Mouse (Mus musculus): Measurements from ENCODE around the gene Atp1a2.

Gene Atp1a2

DNA sequence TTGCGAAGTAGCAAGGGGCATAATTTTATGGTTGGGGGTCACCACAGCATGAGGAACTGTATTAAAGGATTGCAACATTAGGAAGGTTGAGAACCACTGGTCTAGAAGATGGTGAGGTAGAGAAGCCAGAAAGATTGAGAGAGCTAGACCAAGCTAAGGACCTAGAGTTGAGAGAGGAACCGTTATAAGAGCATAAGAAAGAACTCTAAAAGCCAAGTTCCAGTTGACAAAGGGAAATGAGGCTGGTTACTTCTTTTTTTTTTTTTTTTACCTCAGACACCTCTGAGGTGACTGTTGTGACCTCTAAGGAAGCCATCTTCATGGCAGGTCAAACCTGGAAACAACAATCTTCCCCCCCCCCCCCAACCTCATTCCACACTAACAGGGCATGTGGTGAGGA lies 7.3 kb upstream of the Atp1a2 start:
- no peak for DNase-seq (ENCODE audit: low spot score in 2 of 2)

- DNase-seq (ENCODE audit: low spot score in 2 of 2): no peak
Observed at GRCm38 (mm10) chr1:172304443-172304842, 6.6 kb upstream of the Atp1a2 start.

DNA sequence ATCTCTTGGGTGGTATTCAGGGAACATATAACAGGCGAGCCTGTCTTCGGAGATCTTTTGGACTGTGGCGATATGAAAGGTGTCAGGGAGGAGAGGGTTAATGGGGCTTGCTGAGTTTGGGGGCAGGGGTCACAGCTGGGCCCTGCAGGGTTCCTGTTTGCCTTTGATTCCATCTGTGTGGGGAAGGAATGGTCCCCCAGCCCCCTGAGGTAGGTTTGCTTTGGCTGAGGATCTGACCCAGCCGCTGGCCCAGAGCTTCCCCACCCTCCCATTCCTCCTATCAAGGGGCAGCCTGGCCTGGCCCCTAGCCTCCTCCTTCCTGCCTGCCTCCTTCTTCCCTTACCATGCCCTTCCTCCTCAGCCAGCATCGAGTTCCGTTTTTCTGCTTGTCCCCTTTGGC lies 5.0 kb upstream of the Atp1a2 start:
- no peak for DNase-seq (ENCODE audit: low spot score in 2 of 2)

DNA sequence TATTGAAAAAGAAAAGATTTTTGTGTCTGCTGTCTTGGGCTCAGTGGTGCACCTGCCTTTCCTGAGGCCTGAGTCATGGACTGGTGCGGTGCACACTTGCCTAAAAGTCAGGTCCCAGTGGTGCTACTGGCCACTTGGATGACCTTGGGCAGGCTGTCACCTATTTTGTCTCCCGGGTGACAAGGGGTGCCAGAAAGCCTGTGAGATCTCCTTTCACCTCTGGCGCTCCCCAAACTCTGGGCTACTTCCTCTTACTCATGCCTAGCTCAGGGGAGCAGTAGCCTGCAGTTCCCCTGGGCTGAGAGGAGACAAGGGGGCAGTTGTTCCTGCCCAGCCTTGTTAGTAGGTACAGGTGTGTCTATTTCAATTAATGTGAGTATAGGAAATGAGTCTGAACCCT lies 4.4 kb upstream of the Atp1a2 start:
- DNase-seq (ENCODE audit: low spot score in 2 of 2): no peak

DNA sequence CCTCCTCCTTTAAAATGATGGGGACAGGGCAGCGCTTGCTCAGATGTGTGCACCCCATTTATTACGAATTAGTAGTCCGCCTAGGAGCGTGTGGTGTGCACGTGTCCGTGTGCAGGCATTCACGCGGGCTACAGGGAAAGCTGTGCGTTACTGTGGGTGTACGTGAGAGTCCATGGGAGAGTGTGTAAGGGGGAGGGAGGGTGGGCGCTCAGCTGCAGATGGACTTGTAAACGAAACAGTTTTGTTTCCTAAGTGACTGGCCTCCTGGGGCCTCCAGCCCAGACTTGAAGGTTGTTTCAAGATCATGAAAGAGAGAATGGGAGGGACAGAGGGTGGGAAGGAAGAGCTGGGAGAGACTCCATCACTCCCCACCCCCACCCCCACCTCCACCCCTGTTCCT lies 3.3 kb upstream of the Atp1a2 start:
- no peak for DNase-seq (ENCODE audit: low spot score in 2 of 2)

- no peak for DNase-seq (ENCODE audit: low spot score in 2 of 2)
Observed at GRCm38 (mm10) chr1:172300247-172300646, 2.4 kb upstream of the Atp1a2 start.

DNA sequence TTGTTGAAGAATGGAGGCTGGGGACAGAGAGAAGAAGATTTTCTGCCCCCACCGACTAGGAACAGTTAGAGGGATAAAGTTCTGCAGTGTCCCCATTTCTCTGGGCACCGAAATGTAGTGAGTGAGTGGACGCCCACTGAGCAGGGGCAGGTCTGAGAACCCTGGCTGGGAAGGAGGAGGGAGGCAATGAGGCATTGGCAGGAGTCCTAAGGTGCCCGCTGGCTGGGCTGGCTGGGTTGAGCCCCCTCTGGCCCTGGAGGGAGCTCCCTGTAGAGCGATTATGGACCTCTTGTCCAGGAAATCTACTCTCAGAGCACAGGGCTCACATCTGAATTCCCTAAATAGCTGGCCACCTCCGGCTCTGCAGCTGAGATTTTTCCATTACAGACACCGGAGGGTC lies 1.7 kb upstream of the Atp1a2 start:
- no peak for DNase-seq (ENCODE audit: low spot score in 2 of 2)

GRCm38 (mm10) chr1:172296816-172297510 lies 901 bp downstream of the Atp1a2 start:
- DNase-seq (ENCODE audit: low spot score in 2 of 2): no peak

DNA sequence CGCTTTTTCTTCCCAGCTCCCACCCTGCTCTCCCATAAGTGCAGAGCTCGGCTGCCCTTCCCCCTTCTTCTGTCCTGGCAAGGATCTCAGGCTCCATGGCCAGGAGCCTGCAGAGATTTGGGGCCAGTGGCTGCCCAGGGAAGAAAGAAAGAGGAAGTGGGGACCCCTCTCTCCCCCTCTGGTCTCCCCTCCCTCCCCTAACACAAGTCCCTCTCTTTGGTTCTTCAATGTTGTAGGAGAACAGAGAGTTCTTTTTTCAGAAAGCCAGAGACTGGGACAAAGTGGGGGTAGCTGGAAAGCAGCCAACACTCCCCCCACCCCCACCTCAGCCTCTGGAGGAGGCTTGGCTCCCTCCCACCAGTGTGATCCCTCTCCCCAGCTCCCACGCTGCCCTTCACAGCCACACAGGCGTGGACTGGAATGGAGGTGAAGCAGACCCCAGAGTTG lies 2.1 kb downstream of the Atp1a2 start:
- no peak for DNase-seq (ENCODE audit: low spot score in 2 of 2)

GRCm38 (mm10) chr1:172293449-172293848 lies 4.4 kb downstream of the Atp1a2 start:
- DNase-seq (ENCODE audit: low spot score in 2 of 2): no peak

DNA sequence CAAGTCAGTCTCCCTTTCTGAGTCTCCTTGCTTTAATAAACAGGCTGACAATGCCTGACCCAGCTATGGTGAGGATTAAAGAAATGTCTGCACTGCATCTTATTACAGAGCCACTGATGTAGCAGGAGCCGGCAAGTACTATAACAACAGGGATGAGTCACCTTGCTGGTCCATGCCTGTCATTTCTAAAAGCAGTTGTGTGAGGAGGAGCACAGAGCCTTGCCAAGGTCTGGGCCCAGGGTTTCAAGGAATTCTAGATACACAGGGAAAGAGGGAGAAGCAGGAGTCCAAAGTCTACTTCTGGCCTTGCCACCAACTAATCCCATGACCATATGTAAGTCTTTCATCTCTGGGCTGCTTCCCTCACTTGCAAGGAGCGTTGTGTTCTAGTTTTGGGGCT lies 5.0 kb downstream of the Atp1a2 start:
- no peak for DNase-seq (ENCODE audit: low spot score in 2 of 2)

DNA sequence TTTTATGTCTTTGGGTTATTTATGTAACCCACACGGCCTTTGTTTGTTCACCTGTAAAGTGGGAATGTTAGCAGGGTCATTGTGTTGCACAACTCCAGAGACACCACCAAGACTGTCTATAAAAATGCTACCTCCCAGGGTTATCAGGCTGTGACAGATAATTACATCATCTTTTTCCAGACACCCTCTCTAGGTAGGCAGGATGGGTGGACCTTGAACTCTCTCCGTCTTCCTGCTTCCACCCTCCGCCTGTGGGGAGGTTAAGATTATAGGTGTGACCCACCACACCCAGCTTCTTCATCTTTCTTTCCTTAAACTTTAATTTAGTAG lies 8.3 kb downstream of the Atp1a2 start:
- no peak for DNase-seq (ENCODE audit: low spot score in 2 of 2)

GRCm38 (mm10) chr1:172288900-172289616 lies 8.8 kb downstream of the Atp1a2 start:
- DNase-seq (ENCODE audit: low spot score in 2 of 2): no peak

- DNase-seq (ENCODE audit: low spot score in 2 of 2): no peak
Observed at GRCm38 (mm10) chr1:172286740-172287139, 11.1 kb downstream of the Atp1a2 start.

GRCm38 (mm10) chr1:172284221-172284620 lies 13.6 kb downstream of the Atp1a2 start:
- DNase-seq (ENCODE audit: low spot score in 2 of 2): no peak

GRCm38 (mm10) chr1:172283073-172283472 lies 14.8 kb downstream of the Atp1a2 start:
- no peak for DNase-seq (ENCODE audit: low spot score in 2 of 2)

- no peak for DNase-seq (ENCODE audit: low spot score in 2 of 2)
Observed at GRCm38 (mm10) chr1:172281522-172282254, 16.2 kb downstream of the Atp1a2 start.

- DNase-seq (ENCODE audit: low spot score in 2 of 2): no peak
Observed at GRCm38 (mm10) chr1:172279768-172280509, 17.9 kb downstream of the Atp1a2 start.

DNA sequence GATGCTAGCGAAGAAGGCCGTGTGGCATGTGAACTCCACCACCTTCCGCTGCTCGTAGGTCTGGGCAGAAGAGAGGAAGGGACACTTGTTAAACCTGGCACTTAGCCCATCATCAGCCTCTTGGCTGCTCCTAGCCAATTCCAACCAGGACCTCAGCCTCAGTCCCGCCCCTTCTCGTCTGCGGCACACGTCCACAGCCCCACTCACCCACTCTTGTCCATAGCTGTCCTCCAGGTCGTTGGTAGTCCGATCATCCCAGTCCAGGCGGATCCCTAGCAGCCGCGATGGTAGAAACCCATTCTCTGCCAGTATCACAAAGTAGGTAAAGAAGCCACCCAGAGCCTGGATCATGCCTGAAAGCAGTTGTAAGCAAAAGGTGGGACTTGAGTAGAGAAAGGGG lies 19.5 kb downstream of the Atp1a2 start:
- no peak for DNase-seq (ENCODE audit: low spot score in 2 of 2)

DNA sequence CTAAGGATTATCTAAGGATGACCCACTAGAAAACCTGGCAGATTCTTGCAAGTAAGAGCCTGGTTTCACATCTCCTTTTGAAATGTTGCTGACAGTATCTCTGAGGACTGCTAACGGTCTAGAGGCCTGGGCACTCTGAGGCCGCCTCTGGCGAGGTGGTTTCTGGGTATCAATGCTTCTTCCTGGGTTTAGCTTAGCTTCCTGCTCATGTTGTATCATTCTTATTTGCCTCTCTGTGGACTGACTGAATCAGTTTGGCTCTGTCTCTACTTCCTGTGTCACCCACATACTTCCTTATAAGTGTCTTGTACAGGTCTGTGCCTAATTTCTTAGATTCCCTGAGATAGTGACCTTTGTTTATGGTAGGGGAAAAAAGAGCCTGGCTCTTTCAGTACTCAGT lies 20.7 kb downstream of the Atp1a2 start:
- DNase-seq (ENCODE audit: low spot score in 2 of 2): no peak

GRCm38 (mm10) chr1:172274547-172274946 lies 23.3 kb downstream of the Atp1a2 start:
- DNase-seq (ENCODE audit: low spot score in 2 of 2): no peak

DNA sequence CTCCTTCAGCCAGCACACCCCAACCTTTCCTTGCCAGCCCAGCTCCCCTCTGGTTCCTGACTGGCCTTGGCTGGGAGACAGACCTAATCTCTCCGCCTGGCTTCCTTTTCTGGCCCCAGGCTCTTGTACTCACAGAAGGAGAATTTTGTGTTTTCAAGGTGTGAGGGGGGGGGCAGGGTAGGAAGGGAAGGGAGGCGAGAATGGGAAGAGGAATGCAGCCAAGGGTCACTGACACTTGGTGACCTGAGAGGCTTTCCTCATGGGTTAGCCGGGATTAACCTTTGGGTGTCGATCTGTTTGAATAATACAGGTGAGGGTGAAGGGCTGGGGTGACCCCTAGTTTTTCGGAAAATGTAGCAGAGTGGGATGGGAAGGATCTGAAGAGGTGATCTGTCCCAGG lies 23.7 kb downstream of the Atp1a2 start:
- DNase-seq (ENCODE audit: low spot score in 2 of 2): no peak

All from urinary bladder, postnatal 4 days (tissue).